Mouse (Mus musculus) T-helper 17 cell (primary cell): Measurements from ENCODE around the gene Ap5z1.

Experiments
- in situ Hi-C, 2 experiments: fragments of 300-600 bp; cut with MboI, MseI; formaldehyde crosslinking; loops; 1 replicate in 1 of 2; 2 replicates in 1 of 2; pipeline ENCODE4 v1.15.1; 2025; ENCODE audit warnings: high pct_unique_total_duplicates in 2 of 2

Ap5z1 gene

DNA sequence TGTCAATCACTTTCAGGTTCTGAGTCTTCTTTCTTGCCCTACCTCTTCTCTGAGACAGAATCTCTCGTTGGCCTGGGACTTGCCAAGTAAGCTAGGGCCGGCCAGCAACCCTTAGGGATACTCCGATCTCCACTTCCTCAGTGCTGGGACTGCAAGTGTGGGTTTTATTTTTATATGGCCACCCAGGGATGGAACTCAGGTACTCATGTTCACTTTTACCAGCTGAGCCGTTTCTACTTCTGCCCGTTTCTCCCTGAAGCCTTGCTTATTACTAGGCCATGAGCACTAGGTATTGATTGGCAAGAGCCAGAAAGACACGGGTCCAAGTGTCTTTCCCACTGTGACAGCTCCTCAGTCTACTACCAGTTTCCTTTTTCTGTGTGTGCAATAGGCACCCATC is 733 bp upstream of the Ap5z1 start:
- in situ Hi-C loops = no loop called here

DNA sequence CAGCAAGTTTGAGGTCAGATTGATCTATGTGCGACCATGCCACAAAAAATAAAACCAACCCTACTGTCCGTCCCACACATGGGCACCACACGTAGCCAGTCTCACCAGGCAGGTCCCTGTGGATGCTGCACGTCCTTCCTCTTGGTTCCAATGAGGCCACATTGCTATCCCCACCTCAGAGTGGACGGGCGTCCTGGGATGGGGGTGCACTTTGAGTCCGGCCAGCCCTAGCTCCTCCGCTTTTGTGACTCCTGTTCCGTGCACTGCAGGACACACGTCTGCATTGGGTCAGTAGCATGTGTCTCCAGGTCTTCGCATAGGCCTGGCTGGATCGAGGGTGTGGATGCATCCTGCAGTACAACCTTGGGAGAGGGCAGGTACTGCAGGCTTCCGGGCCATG is 4.6 kb downstream of the Ap5z1 start:
- in situ Hi-C loops = no loop called here

DNA sequence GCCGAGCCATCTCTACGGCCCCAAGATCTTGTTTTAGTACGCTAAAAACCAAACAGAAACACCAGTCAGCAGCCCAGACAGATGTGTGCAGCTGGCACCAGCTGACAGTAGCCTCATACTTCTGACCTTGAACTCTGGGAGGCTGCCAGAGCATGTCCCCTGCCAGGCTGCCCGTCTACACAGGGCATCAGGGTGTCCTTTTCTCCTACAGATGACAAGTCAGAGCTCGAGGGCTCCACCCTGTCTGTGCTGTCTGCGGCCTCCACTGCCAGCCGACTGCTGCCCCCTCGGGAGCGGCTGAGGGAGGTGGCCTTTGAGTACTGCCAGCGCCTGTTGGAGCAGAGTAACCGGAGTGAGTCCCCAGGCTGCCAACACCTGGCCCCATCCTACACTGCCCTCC is 6.1 kb downstream of the Ap5z1 start:
- in situ Hi-C loops = no loop called here

DNA sequence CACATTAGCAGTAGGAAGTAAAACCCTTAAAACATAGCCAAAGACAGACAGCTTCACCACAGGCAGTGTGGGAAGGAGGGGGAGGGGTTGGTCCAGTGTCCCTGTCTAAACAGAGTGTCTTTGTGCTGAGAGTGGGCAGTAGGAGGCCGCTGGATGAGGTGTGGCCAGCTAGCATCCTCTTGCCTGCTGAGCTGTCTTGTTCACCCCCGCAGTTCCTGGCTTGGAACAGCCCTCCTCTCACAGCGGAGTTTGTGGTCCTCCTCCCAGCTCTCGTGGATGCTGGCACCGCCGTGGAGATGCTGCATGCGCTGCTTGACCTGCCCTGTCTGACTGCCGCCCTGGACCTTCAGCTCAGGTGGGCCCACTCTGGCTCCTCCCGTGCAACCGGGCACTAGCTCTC is 10.0 kb downstream of the Ap5z1 start:
- in situ Hi-C loops = no loop called here

DNA sequence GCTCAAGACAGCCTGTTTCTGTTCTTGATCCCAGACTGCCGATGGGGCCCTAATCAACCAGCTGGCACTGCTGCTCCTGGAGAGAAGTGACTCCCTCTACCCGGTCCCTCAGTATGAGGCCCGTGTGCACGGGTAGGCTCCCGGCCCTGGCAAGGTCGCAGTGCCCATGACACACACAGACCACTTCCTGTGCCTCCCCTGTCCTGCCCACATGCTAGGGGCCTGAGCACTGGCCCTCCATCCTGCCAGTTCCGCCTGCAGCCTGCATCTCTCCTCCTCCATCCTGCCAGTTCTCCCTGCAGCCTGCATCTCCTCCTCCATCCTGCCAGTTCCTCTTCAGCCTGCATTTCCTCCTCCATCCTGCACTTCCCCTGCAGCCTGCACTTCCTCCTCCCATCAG is 11.9 kb downstream of the Ap5z1 start:
- in situ Hi-C loops = no loop called here

DNA sequence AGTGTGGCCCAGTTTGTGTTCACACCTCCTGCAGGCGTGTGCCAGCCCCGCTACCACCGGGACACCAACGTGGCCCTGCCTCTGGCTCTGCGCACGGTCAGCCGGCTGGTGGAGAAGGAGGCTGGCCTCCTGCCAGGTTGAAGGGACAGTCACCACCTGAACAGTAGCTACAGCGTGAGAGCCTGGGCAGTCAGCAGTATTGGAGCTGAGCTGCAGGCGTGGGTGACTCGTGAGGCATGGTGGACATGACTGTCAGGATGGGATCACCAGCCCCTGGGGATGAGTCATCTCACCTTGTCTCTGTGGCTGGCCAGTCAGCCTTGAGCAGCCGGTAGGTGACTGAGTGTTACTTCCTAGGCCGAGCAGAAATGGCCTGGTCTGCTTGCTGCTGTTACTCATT is 13.6 kb downstream of the Ap5z1 start:
- in situ Hi-C loops = no loop called here

DNA sequence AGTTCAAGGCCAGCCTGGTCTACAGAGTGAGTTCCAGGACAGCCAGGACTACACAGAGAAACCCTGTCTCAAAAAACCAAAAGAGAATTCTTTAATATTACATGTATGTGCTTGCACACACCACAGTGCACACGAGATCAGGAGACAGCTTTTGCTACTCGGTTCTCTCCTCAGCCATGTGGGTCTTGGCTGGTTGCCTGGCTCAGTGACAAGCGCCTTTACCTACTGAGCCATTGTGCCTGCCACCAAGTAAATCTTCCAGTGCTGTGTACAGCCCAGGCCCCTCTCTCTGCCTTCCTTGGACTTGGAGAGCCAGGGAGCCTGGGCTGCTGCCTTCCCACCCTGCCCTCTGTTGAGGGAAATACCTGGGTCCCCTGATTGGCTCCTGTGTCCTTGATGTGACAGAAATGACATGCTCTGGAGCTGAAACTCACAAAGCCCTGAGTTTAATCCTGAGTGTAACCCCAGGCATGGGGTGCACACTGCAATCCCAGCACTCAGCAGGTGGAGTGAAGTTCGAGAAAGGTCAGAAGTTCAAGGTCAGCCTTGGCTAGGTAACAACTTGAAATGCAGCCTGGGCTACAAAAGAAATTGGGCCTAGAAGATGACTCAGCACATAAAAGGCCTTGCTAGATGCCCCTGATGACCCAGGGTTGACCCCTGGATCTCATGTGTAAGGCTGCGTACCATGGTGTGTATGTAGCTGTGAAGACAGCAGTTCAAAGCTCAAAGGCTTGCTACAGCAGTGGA is 14.3 kb downstream of the Ap5z1 start:
- in situ Hi-C loops = no loop called here

DNA sequence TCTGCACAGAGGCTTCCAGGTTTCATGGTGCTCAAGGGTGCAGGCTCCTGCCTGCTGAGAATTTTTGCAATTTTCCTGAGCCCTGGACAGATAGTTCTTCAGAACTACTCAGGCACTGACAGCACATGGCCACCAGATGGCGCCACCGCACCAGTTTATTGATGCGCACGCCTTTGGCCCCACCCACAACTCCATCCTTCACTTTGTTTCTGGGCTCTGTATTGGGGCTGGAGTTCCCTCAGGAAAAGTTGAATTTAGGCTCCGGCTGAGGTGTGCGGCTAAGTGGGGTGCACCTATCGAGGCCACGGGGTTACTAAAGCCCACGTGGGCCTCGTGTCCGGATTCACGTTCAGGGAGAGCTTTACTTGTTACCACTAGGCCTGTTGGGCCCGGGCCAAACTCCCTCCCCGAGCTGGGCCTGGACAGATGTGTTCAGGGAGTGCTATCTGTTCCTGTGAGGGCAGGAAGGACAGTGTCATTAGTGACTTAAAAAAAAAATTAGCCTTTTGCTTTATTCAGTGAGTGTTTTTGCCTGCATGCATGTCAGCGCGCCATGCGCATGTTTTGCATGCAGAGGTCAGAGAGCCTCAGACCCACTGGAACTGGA is 15.2 kb downstream of the Ap5z1 start:
- in situ Hi-C loops = no loop called here

DNA sequence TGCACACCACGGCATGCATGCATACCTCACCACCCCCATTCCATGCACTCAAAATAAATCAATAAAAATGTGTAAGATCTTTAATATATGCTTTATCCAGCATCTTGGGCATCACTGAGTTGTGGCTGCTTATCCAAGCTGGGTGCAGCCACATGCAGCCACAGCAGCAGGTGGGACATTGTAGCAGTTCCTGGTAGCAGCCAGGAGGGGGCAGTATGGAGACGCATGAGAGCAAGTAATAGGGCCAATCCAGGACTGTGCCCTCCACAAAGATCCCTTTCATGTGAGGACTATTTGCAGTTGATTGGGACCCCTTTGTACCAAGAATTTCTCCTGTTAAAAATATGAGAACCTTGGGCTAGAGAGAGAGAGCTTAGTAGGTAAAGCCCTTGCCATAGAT is 18.8 kb downstream of the Ap5z1 start:
- in situ Hi-C loops = loop anchor here in 1 of 2 experiments (5.0 kb wide), 1 partner anchor 70 kb away; the partner anchor contains the start of gene Radil

DNA sequence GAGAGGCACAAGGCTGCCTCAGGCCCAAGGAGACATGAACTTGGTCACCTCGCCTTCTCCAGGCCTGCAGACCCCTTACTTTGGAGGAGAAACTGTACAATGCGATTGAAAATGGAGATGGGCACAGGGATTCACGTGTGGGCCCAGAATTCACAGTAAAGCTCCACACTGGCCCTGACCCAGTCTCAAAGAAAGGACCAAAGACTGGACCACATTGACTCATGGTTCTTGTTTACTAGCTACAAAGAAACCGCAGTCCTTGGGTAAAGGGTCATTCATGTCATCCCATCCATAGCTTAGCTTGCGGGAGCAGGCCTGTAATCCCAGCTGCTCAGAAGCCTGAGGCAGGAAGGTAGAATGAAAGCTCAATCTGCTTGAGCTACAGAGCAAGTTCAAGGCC is 19.8 kb downstream of the Ap5z1 start:
- in situ Hi-C loops = loop anchor here in 1 of 2 experiments (5.0 kb wide), 1 partner anchor 69 kb away; the partner anchor contains the start of gene Radil

DNA sequence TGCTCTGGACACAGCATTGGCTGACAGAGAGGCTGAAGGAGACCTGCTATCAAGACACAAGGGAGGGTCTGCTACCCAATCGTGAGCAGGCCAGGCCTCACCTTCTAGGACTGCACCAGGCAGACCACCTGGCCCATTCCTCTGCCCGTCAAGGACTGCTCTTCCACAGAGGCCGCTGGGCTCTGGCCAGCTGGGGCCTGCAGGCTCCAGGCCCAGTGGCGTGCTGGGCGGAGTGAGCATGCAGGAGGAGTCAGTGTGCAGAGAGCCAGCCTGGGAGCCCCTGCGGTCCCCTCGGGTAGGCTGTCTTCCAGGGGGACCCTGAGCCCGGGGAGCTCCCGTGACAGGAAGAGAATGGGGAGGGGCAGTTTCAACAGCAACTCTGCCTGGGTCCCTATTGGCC is 22.9 kb downstream of the Ap5z1 start:
- in situ Hi-C loops = no loop called here

DNA sequence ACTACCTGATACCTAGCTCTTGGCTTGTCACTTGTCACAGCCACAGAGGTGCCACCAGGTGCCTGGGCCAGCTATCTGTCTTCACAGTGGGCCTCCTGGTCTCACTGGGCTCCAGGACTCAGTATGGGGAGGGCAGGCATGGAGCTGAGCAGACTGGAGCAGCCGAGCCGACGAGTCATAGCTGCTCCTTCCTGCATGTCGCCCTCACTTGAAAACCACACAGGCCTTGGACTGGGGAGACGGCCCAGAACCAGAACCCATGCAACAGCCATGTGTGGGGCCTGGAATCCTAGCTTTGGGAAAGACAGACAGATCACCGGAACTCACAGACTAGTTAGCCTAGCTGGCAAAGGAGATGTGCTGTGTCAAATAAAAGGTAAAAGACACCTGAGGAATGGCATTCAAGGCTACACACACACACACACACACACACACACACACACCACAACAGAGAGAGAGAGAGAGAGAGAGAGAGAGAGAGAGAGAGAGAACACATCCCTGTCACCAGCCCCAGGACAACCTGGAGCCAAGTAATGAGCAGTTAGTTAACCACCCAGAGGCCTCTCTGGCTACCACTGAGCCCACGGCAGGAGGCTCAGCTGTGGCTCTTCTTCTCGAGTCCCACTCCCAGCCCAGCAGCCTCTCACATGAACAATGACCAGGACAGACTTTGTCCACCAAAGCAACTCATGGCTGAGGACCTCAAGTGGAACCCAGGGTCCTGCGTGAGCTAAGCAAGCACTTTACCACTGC is 26.4 kb downstream of the Ap5z1 start:
- in situ Hi-C loops = loop anchor here in 1 of 2 experiments (10.0 kb wide), 1 partner anchor 345 kb away; no protein-coding TSS in a partner anchor

DNA sequence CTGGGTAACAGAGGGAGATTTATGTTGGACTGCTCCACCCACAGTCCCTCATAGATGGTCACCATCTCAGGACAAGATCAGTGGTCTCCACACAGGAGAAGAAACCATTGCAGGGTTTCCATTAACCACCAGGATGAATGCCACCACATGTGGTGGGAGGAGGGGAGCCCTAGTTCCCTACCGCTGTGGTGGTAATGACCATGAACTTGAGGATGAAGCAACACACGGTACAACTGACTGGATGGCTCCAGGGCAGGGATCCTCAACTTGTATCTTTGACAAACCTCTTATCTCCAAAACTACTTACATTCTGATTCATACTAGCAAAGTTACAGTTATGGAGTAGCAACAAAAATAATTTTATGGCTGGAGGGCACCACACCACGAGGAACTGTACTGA is 29.6 kb downstream of the Ap5z1 start:
- in situ Hi-C loops = loop anchor here in 1 of 2 experiments (10.0 kb wide), 1 partner anchor 341 kb away; no protein-coding TSS in a partner anchor

DNA sequence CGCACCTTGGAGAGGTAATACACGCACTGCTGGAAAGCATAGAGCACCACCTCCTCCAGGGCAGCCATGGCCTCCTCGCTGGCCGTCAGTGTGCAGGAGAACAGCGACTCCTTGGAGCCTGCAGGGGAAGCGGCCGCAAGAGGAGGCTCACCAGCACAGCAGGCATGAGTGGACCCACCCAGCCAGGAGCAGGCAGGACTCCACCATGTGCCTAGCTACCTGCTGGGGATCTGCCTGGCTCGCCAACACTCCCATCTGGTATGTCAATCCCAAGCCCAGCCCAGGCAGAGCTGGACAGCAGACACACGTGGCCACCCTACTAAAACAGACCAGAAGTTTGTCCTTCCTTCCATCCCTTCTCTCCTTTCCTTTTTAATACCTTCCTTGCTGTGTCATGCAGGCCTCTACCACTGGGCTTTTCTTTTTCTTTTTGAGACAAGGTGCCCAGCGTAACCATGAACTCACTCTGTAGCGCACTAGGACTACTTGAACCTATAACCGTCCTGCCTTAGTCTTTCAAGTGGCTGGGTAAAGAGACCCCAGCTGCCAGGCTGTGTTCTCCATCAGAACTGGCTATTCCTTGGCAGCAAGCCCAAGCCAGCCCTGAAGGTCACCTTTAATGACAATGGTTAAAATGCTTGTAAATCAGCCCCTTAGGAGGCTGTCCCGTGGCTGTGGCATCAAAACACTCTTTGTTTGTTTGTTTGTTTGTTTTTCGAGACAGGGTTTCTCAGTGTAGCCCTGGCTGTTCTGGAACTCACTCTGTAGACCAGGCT is 31.8 kb downstream of the Ap5z1 start:
- in situ Hi-C loops = loop anchor here in 1 of 2 experiments (10.0 kb wide), 1 partner anchor 339 kb away; no protein-coding TSS in a partner anchor

DNA sequence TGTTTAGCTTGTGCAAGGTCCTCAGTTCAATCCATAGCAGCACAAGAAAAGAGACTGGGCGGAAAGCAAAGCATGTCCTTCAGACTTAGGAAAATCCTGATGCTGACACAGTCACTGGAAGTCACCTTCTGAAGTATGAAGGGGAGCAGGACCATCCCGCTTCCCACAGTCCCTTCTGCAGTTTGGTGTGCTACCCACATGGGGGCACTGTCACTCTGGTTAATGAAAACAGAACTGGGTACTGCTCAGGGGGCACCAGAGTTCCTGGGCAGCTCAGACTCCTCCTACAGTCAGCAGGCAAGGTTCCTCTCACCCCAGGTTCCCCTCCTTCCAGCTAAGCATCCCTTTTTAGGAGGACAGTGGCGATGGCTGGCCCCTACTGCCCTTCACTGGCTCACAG is 35.2 kb downstream of the Ap5z1 start:
- in situ Hi-C loops = loop anchor here in 1 of 2 experiments (10.0 kb wide), 1 partner anchor 336 kb away; no protein-coding TSS in a partner anchor

DNA sequence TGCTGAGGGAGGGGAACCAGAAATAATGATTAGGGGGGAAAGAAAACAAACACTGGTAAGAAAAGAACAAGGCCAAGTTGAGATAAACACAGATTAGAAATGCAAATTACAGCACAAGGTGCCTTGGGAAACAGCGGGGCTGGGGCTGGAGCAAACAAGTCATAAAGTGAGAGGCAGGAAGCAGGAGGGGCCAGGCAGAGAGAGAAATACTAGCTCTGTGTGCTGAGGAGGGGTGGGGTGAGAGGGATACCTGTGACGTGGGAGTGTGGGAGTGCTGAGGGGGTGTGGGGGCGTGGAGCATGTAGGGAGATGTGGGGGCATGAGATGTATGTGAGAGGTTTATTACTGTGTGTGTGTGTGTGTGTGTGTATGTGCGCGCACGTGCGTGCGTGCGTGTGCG is 37.2 kb downstream of the Ap5z1 start:
- in situ Hi-C loops = no loop called here

DNA sequence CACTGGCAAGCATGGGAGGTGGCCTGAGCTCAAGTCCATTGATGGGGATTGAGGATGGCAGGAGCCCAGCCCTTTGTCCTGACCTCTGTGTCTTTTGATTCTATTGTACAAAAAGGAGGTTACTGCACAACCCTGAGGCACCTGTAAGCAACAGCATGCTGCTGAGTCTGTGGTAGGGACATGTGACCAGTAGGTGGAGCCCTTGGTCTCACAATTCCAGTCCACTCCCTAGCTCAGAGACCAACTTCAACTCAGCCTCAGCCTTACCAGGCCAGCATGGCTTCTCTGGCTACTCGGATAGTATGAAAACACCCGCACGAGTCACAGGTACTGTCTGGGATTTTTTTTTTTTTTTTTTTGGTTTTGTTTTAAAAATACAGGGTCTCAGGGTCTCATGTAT is 38.7 kb downstream of the Ap5z1 start:
- in situ Hi-C loops = no loop called here

DNA sequence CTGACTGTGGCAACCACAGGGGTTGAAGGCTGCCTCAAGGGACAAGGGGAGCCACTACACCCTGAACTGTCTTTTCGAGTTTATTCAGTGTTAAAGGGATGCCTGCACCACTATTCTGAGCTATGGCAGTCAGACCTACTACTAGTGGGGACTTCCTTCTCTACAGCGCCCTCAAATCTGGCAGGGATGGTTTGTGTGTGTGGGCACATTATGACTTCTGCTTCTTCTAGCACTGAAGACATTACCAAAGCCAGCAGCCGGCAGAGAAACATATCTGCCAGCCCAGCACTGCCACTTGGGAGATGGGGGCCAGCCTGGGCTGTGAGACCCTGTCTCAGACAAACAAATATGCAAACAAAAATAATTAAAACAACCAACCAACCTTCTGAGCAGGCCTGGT is 40.4 kb downstream of the Ap5z1 start:
- in situ Hi-C loops = no loop called here

DNA sequence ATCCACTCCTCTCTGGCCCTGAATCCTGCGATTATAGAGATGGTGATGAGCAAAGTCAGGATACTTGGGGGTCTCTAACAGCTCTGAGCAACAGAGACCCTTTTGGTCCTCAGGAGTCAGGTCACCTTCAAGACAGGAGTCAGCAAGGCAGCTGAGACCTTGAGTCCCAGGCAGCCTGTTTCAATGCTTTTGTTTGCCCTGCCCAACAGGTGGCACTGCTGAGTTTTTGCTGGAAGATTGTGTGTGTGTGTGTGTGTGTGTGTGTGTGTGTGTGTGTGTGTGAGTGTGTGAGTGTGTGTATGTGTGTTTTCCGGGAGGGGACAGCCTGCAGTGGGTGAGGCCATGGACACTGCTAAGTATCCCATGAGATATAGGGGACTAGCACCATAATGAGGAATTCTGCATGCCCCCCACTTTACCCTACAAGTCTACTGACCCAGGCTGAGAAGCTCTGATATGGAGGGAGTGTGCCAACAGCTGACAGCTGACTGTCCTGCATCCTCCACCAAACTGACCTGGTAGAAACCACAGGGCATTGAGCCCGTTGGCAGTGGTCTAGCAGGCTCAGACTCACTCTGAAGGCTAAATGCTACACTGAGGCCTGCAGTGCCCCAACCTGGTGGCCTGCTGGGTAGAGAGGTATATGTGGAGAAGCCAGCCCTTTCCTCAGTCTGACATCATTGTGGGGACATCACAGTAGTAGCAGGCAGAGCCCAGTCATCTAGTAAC is 42.1 kb downstream of the Ap5z1 start:
- in situ Hi-C loops = no loop called here

DNA sequence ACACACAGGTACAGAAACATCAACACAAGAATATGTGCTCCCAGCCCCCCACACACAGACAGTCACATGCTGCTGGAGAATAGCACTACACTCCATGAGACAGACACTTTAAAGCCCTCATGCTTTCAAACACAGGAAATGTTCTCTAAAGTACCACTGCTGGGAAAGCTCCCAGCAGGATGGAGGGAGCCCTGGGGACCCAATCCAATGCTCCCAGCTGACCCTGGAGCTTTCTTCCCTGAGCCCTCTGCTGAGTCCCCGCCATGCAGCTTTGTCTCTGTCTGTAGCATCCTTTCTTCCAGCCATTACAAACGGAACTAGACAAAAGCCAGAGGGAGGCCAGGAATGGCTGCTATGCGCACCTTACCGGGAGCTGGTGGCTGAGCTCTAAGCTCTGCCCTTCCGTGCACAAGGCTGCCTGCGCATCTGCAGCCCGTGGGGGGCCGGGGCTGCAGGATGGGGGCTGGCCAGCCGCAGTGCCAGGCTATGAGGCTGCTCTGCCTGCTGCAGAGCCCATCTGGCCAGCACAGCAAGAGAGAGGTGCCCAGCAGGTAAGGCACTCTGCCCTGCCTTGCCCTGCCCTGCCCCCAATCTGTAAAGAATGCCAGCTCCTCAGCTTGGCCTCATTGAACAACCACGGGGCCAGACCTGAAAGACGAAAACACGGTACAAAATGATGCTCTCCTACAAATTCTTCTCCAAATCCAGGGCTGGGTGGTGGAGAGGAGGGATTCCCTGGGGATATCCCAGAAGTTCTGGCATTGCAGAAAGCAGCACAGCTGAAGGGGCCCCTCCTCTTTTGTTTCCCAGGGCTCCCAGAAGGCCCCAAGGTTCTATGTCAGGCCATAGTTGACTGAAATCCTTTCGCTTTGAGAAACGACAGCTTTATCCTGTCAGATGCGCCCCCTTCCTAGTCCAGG is 45.7 kb downstream of the Ap5z1 start:
- in situ Hi-C loops = no loop called here
